Mouse (Mus musculus): ENCODE results near the gene Slc26a3. TPM values are rescaled to one million over a fixed set of nuclear protein-coding genes. Genes with fewer than 3 reads are reported as not detected.

The Slc26a3 gene
- polyA plus RNA-seq, 1 experiment from 2014 or later: not detected

Other genes starting within 250 kb of the Slc26a3 start
- gene Gm6993, start 150.1 kb upstream of the Slc26a3 start, polyA plus RNA-seq (2016; fragmentation: Nextera tagmentation; extraction: Ambion mirVana): not detected in 2 replicates
- 8.3 and 8.6 TPM in 2 replicates for gene Lamb1, start 125.6 kb upstream of the Slc26a3 start, polyA plus RNA-seq (2016; fragmentation: Nextera tagmentation; extraction: Ambion mirVana)
- 110 and 111 TPM in 2 replicates for gene Dld, start 39.4 kb upstream of the Slc26a3 start, polyA plus RNA-seq (2016; fragmentation: Nextera tagmentation; extraction: Ambion mirVana)
- gene Cbll1, start 108.7 kb downstream of the Slc26a3 start, polyA plus RNA-seq (2016; fragmentation: Nextera tagmentation; extraction: Ambion mirVana): 4.9 and 6.9 TPM in 2 replicates
- gene Slc26a4, start 169.1 kb downstream of the Slc26a3 start, polyA plus RNA-seq (2016; fragmentation: Nextera tagmentation; extraction: Ambion mirVana): not detected in 2 replicates
- 41.9 and 42.5 TPM in 2 replicates for gene Bcap29, start 243.8 kb downstream of the Slc26a3 start, polyA plus RNA-seq (2016; fragmentation: Nextera tagmentation; extraction: Ambion mirVana)